Mouse (Mus musculus): ENCODE results near the gene Gm5148. TPM values are rescaled to one million over a fixed set of nuclear protein-coding genes. Genes with fewer than 3 reads are reported as not detected.

Gene Gm5148
- polyA plus RNA-seq (2012; rRNA removed), result 1.9 and 2.5 TPM in 2 replicates

DNA sequence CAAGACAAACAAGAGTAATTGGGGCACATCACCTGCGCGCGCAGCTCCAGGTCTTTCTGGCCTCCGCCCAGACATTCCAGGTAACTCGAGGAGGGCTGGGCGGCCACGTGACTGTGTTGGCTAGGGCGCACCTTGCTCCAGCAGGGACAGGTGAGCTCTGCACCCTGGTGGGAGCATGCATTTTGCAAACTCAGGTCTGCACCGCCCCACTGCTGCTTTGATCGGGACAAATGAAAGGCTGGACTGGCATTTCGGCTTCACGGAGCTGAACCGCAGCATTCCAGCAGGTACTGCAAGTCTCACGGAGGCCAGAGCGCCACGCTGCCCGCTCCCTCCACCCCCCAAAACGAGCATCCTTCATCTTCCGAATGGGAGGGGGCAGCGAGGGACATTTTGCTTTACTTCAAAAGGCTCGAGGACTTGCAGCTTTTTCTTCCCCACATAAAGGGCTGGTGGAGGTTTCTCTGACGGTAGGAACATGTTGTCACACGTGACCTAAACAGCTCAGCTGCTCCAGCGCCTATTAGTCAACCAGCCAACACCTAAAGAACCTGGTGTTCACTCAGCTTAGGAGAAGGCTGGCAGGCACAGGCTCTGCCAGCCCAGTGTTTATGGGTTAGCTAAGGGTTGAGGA is at the start of gene Gm5148:
Gm5148 (minus strand) TSS at position 320 of the 634 bp plus-strand sequence.

Other genes with a start within 250 kb of the Gm5148 start
- gene Spry1, start 84.5 kb downstream of the Gm5148 start, polyA plus RNA-seq (2012; rRNA removed), result 42.7 and 44.1 TPM in 2 replicates

Data from ovary, adult 2 months (tissue).